Mouse (Mus musculus) stomach, postnatal 0 days (tissue): ENCODE measurements around the gene Rnf181.

Source experiments
- CTCF ChIP-seq: IDR thresholded peaks from 2 replicates; pipeline ENCODE4 v1.5.1; 2016; ENCODE audit warnings: antibody characterized with exemption, low read depth, mild to moderate bottlenecking, moderate library complexity
- EP300 ChIP-seq: optimal IDR thresholded peaks from 2 replicates; pipeline ENCODE3; 2016; ENCODE audit warnings: antibody characterized with exemption

- TF ChIP-seq CTCF (no peak), EP300 (no peak)
Observed at GRCm38 (mm10) chr6:72323786-72324508, 42.8 kb downstream of the Rnf181 start.
